Mouse (Mus musculus): ENCODE results near the gene Plin4. TPM values are rescaled to one million over a fixed set of nuclear protein-coding genes. Genes with fewer than 3 reads are reported as not detected.

Plin4 gene
- polyA plus RNA-seq (2015; fragmentation: Nextera tagmentation; extraction: Ambion mirVana) = 0.08 and 0.12 TPM in 2 replicates

DNA sequence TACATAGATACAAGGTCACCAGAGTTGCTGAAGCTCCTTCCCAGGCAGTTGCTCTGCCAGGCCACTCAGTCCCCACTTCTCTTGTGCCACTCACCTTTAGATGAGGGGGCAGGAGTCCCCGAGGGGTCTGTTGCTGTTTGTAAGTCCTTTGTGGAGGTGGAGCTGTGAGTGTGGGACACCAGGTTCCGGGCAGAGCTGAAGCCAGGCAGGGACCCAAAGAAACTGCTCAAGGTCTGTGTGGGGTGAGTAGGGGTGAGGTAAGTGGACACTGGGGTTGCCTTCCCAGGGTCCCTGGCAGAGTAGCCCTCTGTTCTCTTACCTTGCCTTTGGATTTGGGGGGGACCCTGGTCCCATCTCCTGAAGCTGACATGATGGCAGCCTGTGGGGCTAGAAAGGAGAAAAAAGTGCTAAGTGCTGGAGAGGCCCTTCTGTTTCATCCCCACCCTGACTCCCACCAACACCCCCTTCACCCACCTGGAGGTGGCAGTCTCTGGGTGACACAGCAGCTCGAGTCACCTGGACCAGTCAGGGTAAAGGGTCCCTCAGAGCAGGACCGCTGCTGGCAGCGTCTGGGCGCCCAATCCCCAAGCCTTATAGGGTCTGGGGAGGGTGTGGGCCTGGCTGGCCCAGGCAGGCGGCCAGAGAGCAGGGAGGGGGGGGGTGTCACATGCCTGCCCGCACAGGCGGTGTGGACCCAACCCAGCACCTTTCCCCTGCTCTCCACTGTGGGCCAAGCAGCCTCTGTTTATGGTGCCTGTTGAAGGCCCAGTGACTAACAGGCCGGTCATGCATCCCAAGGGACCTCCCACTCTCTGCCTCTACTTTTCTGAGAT is at the start of gene Plin4:
Gene Plin4 (minus strand): TSS at position 585 of the 833 bp plus-strand sequence.
- WGBS = 57% methylated on average over 10 of the region's 10 CpGs
- H3K27ac ChIP-seq = no peak within 1 kb of the TSS
- H3K9ac ChIP-seq = no peak within 1 kb of the TSS

GRCm38 (mm10) chr17:56153643-56154042 is 44.0 kb upstream of the Plin4 start:
- no peaks in the 10 kb centered on the region for H3K36me3 ChIP-seq
- WGBS = 27% methylated on average over 9 of the region's 9 CpGs
- no peaks in the 10 kb centered on the region for H3K9me3 ChIP-seq (replicated peaks)
- H3K4me3 ChIP-seq (replicated peaks) = no peak overlapping the region
- no peak overlapping the region for H3K9ac ChIP-seq
- no peak overlapping the region for H3K4me2 ChIP-seq
- H3K27ac ChIP-seq = no peak overlapping the region
- H3K4me1 ChIP-seq = peaks cover 13% of the 10 kb centered on the region
- no peak; the same call in 1 of the 2 replicates for ATAC-seq (replicated peaks; ENCODE audit: low FRiP score)
- peaks cover 93% of the 10 kb centered on the region for H3K27me3 ChIP-seq

More for the DNA sequence above, at the start of gene Plin4:
- no peak within 1 kb of the TSS for H3K4me3 ChIP-seq (replicated peaks)
- no peaks in the 10 kb centered on the region for H3K9me3 ChIP-seq (replicated peaks)
- no peaks in the 10 kb centered on the region for H3K27me3 ChIP-seq
- no peaks in the 10 kb centered on the region for H3K4me1 ChIP-seq
- no peak within 1 kb of the TSS for H3K4me2 ChIP-seq
- peak; percentile 20; the same call in 1 of the 2 replicates for ATAC-seq (replicated peaks; ENCODE audit: low FRiP score)
- H3K36me3 ChIP-seq = 0 out of 2 replicates have a peak, but pooled peaks cover 4% of the 10 kb centered on the region

- 38% methylated on average over 2 of the region's 2 CpGs for WGBS
- H3K36me3 ChIP-seq = no peaks in the 10 kb centered on the region
- no peak overlapping the region for H3K4me2 ChIP-seq
- no peak overlapping the region for H3K4me3 ChIP-seq (replicated peaks)
- ATAC-seq (replicated peaks; ENCODE audit: low FRiP score) = no peak
- no peak overlapping the region for H3K27ac ChIP-seq
- peaks cover 97% of the 10 kb centered on the region for H3K27me3 ChIP-seq
- H3K9ac ChIP-seq = no peak overlapping the region
- peaks cover 13% of the 10 kb centered on the region for H3K4me1 ChIP-seq
- H3K9me3 ChIP-seq (replicated peaks) = no peaks in the 10 kb centered on the region
These were observed 40.3 kb upstream of the Plin4 start for GRCm38 (mm10) chr17:56149897-56150296.

DNA sequence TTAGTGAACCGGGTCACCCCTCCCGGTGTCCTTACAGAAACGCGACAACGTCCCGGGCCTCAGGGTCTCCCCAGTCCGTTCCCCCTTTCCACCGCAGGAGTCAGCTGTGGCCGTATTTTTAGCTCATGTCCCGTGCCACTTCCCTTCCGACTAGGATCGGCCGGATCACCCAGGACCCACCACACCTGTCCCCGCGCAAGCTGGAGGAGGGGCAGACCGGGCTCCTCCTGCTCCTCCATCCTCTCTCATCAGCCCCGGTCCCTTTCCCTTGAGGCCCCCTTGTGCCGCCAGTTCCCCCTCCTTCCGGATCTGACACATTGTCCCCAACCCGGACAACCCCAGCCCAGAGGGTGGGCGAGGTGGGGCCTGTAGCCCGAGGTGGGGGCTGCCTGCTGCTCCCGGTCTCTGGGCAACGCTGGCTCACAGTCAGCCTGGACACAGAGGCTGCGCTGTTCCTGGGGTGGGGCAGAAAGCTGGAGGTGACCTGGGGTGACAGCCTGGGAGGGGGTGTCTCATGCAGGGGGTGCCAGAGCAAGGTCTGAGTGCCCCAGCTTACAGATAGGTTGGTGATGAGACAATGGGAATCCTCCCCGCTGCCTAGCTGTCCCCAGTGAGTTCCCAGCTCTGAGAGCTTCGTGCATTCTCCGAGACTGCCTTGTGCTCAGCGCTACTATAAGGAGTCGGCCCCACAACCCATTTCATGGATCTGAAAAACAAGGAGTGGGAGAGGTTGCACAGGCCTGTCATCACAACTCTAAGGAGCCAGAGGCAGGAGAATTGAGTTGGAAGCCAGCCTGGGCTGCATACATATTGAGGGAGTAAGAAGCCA is 39.4 kb upstream of the Plin4 start:
- 0 out of 2 replicates have a peak, but pooled peaks have one; percentile 17 for ATAC-seq (replicated peaks; ENCODE audit: low FRiP score)
- 1% methylated on average over 30 of the region's 30 CpGs for WGBS
- H3K27me3 ChIP-seq = peaks cover 97% of the 10 kb centered on the region

GRCm38 (mm10) chr17:56148280-56148679 is 38.7 kb upstream of the Plin4 start:
- Histone ChIP-seq H3K9me3 (replicated peaks) (no peaks in the 10 kb centered on the region), H3K9ac (no peak overlapping the region), H3K36me3 (no peaks in the 10 kb centered on the region), H3K4me1 (peaks cover 9% of the 10 kb centered on the region), H3K27ac (no peak overlapping the region), H3K4me2 (peak overlapping the region; percentile 53), H3K27me3 (peaks cover 98% of the 10 kb centered on the region), H3K4me3 (replicated peaks) (peak overlapping the region; percentile 32)
- WGBS = 25% methylated on average over 9 of the region's 9 CpGs
- no peak for ATAC-seq (replicated peaks; ENCODE audit: low FRiP score)

More for the DNA sequence above, 39.4 kb upstream of the Plin4 start:
- Histone ChIP-seq H3K4me2 (peak overlapping the region; percentile 53), H3K36me3 (no peaks in the 10 kb centered on the region), H3K27ac (no peak overlapping the region), H3K9me3 (replicated peaks) (no peaks in the 10 kb centered on the region), H3K4me1 (peaks cover 13% of the 10 kb centered on the region), H3K4me3 (replicated peaks) (peak overlapping the region; percentile 32), H3K9ac (no peak overlapping the region)

DNA sequence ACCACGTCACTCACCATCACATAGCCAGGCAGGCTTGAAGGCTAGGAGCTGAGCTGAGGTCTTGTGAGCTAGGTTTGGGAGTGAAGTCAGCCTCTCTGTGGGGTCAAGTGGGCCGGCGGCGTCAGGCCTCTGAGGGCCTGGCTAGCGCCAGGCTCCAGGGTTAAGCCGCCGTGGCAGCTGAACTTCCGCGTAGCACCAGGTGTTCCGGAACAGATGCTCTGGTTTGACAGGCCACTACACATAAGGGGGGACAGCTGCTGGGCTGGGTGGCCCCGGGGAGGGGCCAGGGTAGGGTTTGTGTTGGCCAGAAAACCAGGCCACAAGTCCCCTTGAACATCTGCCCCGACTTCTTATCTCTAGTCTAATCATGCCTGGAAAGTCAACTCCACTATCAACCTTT is 37.8 kb upstream of the Plin4 start:
- no peak overlapping the region for H3K4me3 ChIP-seq (replicated peaks)
- no peaks in the 10 kb centered on the region for H3K36me3 ChIP-seq
- H3K9ac ChIP-seq = no peak overlapping the region
- no peak for ATAC-seq (replicated peaks; ENCODE audit: low FRiP score)
- H3K4me2 ChIP-seq = no peak overlapping the region
- no peaks in the 10 kb centered on the region for H3K9me3 ChIP-seq (replicated peaks)
- 53% methylated on average over 12 of the region's 12 CpGs for whole genome bisulfite sequencing
- no peak overlapping the region for H3K27ac ChIP-seq
- peaks cover 98% of the 10 kb centered on the region for H3K27me3 ChIP-seq
- H3K4me1 ChIP-seq = peaks cover 12% of the 10 kb centered on the region

DNA sequence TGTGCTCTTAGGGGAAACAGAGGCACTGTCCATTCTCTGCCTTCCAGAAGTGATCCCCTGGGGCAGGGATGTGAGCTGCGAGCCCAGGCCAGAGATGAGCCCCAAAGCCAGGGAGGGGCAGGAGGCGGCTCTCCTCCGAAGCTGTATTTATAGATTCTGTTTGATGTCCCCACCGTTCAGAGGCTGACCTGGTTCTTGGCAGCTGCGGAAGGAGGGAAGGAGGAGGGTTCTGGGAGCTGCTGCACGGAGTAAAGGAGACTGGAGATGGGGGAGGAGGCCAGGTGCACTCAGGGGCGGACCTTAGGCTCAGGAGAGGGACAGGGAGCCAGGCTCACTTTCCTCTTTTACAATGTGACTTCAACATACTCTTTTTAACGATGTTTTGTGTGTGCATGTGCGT is 36.5 kb upstream of the Plin4 start:
- H3K27me3 ChIP-seq = peaks cover 100% of the 10 kb centered on the region
- no peak for ATAC-seq (replicated peaks; ENCODE audit: low FRiP score)
- WGBS = 19% methylated on average over 9 of the region's 9 CpGs
- H3K27ac ChIP-seq = no peak overlapping the region
- H3K4me2 ChIP-seq = no peak overlapping the region
- H3K4me3 ChIP-seq (replicated peaks) = no peak overlapping the region
- H3K4me1 ChIP-seq = peaks cover 25% of the 10 kb centered on the region
- no peak overlapping the region for H3K9ac ChIP-seq
- no peaks in the 10 kb centered on the region for H3K36me3 ChIP-seq
- H3K9me3 ChIP-seq (replicated peaks) = no peaks in the 10 kb centered on the region

GRCm38 (mm10) chr17:56144546-56144945 is 34.9 kb upstream of the Plin4 start:
- WGBS = 74% methylated on average over 9 of the region's 9 CpGs
- Histone ChIP-seq H3K4me3 (replicated peaks) (no peak overlapping the region), H3K9me3 (replicated peaks) (no peaks in the 10 kb centered on the region), H3K36me3 (no peaks in the 10 kb centered on the region), H3K4me2 (no peak overlapping the region), H3K27me3 (peaks cover 100% of the 10 kb centered on the region), H3K27ac (no peak overlapping the region), H3K9ac (no peak overlapping the region), H3K4me1 (peaks cover 31% of the 10 kb centered on the region)
- ATAC-seq (replicated peaks; ENCODE audit: low FRiP score) = no peak

DNA sequence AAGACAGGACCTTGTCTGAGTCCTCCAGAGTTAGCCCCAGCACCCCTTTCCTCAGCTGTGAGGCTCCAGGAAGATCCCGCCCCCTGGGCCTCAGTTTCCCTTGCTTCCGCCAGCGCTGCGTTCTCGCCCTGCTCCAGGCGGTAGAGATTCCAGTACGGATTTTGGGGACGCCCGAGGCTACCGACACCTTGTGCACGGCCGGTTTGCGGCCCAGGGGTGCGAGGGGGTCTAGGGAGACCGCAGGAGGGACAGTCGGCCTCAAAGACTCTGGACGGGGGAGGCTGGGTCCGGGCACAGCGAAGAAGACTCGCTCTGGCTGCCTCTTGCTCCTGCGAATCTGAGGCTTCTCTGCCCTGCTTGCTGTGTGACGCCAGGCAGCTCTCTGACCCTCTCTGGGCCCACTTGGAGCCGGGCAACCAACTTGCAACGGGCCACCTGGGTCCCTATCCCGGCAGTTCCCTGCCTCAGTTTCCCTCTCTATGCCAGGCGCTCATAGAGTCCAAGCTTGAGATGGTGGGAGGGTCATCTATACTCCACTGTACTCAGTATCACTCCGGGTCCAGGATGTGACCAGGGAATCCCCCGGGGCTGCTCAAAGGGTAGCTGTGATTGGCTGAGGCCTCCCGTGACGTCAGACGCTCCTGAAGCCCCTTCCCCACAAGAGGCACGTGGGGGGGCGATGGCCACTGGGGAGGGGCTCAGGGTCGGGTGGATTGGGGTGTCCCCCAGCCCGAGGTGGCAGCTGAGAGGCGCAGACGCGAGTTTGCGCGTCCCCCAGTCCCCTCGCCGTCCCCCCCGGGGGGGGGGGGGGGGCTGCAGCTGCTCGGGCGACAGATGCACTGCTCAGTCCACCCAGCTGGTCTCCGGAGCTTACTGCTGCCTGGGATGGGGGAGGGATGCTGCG is 32.4 kb upstream of the Plin4 start:
- peaks cover 95% of the 10 kb centered on the region for H3K27me3 ChIP-seq
- peak overlapping the region; percentile 42 for H3K4me3 ChIP-seq (replicated peaks)
- H3K27ac ChIP-seq = no peak overlapping the region
- peak; percentile 16; the same call in 1 of the 2 replicates for ATAC-seq (replicated peaks; ENCODE audit: low FRiP score)
- peak overlapping the region; percentile 77 for H3K4me2 ChIP-seq
- H3K4me1 ChIP-seq = peaks cover 44% of the 10 kb centered on the region
- H3K9me3 ChIP-seq (replicated peaks) = no peaks in the 10 kb centered on the region
- no peaks in the 10 kb centered on the region for H3K36me3 ChIP-seq
- WGBS = 1% methylated on average over 44 of the region's 47 CpGs
- peak overlapping the region; percentile 30; the same call in 1 of the 2 replicates for H3K9ac ChIP-seq

GRCm38 (mm10) chr17:56139858-56140595 is 30.4 kb upstream of the Plin4 start, which contains the start of gene Sema6b:
Gene Sema6b, minus strand, starts transcription at chr17:56140343.
- H3K4me1 ChIP-seq = peaks cover 48% of the 10 kb centered on the region
- H3K9me3 ChIP-seq (replicated peaks) = no peaks in the 10 kb centered on the region
- no peaks in the 10 kb centered on the region for H3K36me3 ChIP-seq
- peak within 1 kb of the TSS; percentile 100 for H3K4me2 ChIP-seq
- ATAC-seq (replicated peaks; ENCODE audit: low FRiP score) = peak; percentile 22; the same call in 1 of the 2 replicates
- WGBS = 1% methylated on average over 77 of the region's 79 CpGs
- peak within 1 kb of the TSS; percentile 45; the same call in 1 of the 2 replicates for H3K9ac ChIP-seq
- H3K27me3 ChIP-seq = peaks cover 79% of the 10 kb centered on the region
- no peak within 1 kb of the TSS for H3K27ac ChIP-seq
- peak within 1 kb of the TSS; percentile 69 for H3K4me3 ChIP-seq (replicated peaks)

All from kidney, embryonic 15.5 days (tissue).